Mouse (Mus musculus) CH12.LX (cell line): ENCODE results near the gene Cfap77.

Experiments used
- CHD1 ChIP-seq: IDR thresholded peaks from 2 replicates; pipeline ENCODE4 v1.6.1; 2012; ENCODE audit warnings: low read depth, low read length, improper control_type of control experiment, inconsistent platforms
- CTCF ChIP-seq, 2 experiments: IDR thresholded peaks in 1 of 2; conservative IDR thresholded peaks in 1 of 2; 2 replicates each; pipeline ENCODE4 v1.5.1; 2011 to 2012; ENCODE audit warnings: low read depth in 2 of 2, low read length in 2 of 2, improper control_type of control experiment in 1 of 2, inconsistent platforms in 1 of 2, mild to moderate bottlenecking in 1 of 2, moderate library complexity in 1 of 2
- E2F4 ChIP-seq: IDR thresholded peaks from 2 replicates; pipeline ENCODE4 v1.6.1; 2011; ENCODE audit warnings: low read depth, low read length, improper control_type of control experiment; ENCODE audit not compliant: insufficient replicate concordance
- EP300 ChIP-seq: IDR thresholded peaks from 2 replicates; pipeline ENCODE4 v1.6.1; 2011; ENCODE audit warnings: low read length, improper control_type of control experiment
- ETS1 ChIP-seq: conservative IDR thresholded peaks from 2 replicates; pipeline ENCODE4 v1.6.1; 2012; ENCODE audit warnings: low read depth, mild to moderate bottlenecking, inconsistent platforms, low read length, improper control_type of control experiment, moderate library complexity
- HCFC1 ChIP-seq: IDR thresholded peaks from 2 replicates; pipeline ENCODE4 v1.6.1; 2012; ENCODE audit warnings: low read depth, mild to moderate bottlenecking, inconsistent platforms, low read length, improper control_type of control experiment
- MAX ChIP-seq: IDR thresholded peaks from 2 replicates; pipeline ENCODE4 v1.6.1; 2011; ENCODE audit warnings: low read length, improper control_type of control experiment
- MYC ChIP-seq: IDR thresholded peaks from 2 replicates; pipeline ENCODE4 v1.6.1; 2011; ENCODE audit warnings: low read depth, mild to moderate bottlenecking, improper control_type of control experiment, low read length
- NRF1 ChIP-seq: IDR thresholded peaks from 2 replicates; pipeline ENCODE4 v1.6.1; 2014; ENCODE audit warnings: low read depth, mild to moderate bottlenecking, inconsistent platforms, low read length, improper control_type of control experiment, moderate library complexity
- POLR2A ChIP-seq: IDR thresholded peaks from 2 replicates; pipeline ENCODE4 v1.6.1; 2011; ENCODE audit warnings: low read depth, mild to moderate bottlenecking, improper control_type of control experiment, low read length
- RCOR1 ChIP-seq: conservative IDR thresholded peaks from 2 replicates; pipeline ENCODE4 v1.6.1; 2012; ENCODE audit warnings: low read depth, mild to moderate bottlenecking, inconsistent platforms, low read length, improper control_type of control experiment
- UBTF ChIP-seq: IDR thresholded peaks from 2 replicates; pipeline ENCODE4 v1.6.1; 2012; ENCODE audit warnings: low read depth, mild to moderate bottlenecking, inconsistent platforms, low read length, improper control_type of control experiment, moderate library complexity
- ZC3H11A ChIP-seq: IDR thresholded peaks from 2 replicates; pipeline ENCODE4 v1.6.1; 2012; ENCODE audit warnings: low read depth, mild to moderate bottlenecking, inconsistent platforms, low read length, improper control_type of control experiment
- ZMIZ1 ChIP-seq: IDR thresholded peaks from 2 replicates; pipeline ENCODE4 v1.6.1; 2012; ENCODE audit warnings: low read depth, mild to moderate bottlenecking, inconsistent platforms, low read length, improper control_type of control experiment

GRCm38 (mm10) chr2:29023001-29023400, 31.9 kb downstream of the Cfap77 start:
- TF ChIP-seq ZC3H11A (no peak), NRF1 (no peak), EP300 (no peak), CTCF (conservative IDR thresholded peaks at IDR 0.05 in 1 of 2, IDR thresholded peaks at IDR 0.05 in 1 of 2; ENCODE audit: low read depth in 2 of 2, low read length in 2 of 2) (no peak), ETS1 (no peak), POLR2A (no peak), ZMIZ1 (no peak), HCFC1 (no peak), RCOR1 (no peak), MAX (no peak), E2F4 (no peak), MYC (no peak), CHD1 (no peak), UBTF (no peak)
